Mouse (Mus musculus): ENCODE data around the gene Ccdc92.

Ccdc92 gene

GRCm38 (mm10) chr5:124862013-124862866, at the start of gene Ccdc92, which contains the start of gene Zfp664:
TSS of gene Ccdc92 (minus strand) at chr5:124862424.
TSS of gene Zfp664 (plus strand) at chr5:124862691.
- peak; percentile 99 for DNase-seq (ENCODE audit: low spot score)

DNA sequence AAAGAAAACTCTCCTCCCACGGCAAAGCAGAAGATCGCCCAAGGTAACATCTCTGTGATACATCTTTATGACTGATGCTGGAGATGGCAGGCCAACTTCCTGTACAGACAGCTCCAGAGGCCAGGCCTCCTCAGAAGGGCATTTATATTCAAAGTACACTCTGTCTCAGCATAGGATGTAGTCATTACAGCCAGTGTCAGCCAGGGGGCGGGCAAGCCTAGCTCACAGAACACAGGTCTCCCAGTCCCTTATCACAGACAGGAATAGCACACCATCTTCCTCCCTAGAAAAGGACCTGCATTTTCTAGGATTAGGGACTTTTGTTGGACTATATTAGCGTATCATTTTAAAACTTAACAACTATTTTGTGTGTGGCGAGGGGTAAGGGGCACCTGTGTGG, 46.6 kb upstream of the Ccdc92 start:
- peak; percentile 61 for DNase-seq (ENCODE audit: low spot score)

- DNase-seq (ENCODE audit: low spot score), result no peak
These were observed 44.7 kb upstream of the Ccdc92 start for GRCm38 (mm10) chr5:124906890-124907289.

GRCm38 (mm10) chr5:124903852-124904251, 41.6 kb upstream of the Ccdc92 start:
- no peak for DNase-seq (ENCODE audit: low spot score)

DNA sequence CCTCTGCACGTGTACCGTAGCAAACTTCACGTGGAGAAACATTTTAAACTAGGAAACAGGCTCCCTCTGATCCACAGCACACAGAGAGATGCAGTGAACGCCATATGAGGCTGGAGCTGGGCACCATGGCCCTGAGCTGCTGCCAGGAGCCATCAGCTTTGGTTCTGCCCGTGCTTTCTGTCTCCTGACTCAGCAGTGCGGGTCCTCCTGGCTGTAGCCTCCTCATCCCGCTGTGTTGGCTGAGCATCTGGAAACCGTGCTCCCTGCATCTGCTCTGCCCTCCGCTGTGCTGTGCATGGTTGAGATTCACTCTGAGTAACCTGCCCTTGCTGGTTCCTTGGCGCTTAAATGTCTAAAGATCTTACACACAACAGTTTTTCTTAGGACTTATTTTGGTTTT, 40.0 kb upstream of the Ccdc92 start:
- DNase-seq (ENCODE audit: low spot score), result no peak

GRCm38 (mm10) chr5:124901675-124902074, 39.5 kb upstream of the Ccdc92 start:
- DNase-seq (ENCODE audit: low spot score), result peak; percentile 71

- no peak for DNase-seq (ENCODE audit: low spot score)
These were observed 38.7 kb upstream of the Ccdc92 start for GRCm38 (mm10) chr5:124900738-124901490.

DNA sequence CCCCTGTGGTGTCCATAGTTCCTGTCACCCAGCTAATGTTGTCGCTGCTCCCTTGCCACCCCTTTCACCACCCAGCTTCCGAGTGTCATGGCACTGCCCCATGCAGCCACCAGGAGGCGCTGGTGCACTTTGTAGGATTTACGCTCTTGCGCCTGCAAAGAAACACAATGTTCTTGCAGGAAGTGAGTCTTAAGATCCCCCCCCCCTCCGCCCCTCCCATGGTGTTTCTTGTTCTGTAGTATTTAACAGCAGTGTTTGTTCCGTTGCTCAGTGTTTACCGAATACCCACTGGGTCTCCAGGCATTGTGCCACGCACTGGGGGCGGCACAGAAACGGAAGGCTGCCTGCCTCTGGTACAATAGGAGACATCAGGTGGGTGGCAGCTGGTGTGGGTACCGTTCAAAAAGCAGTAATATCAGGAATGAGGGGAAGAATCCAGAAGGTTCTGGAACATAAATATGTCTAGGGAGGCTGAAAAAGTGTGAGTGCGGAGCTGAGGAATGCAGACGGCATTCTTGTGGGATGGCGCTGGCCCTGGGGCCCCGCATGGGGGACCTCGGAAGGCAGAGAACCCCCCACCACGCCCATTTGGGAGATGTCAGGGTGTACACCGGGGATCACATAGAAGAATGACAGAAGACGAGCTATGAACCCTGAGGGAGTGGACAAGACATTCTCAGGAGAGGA, 37.9 kb upstream of the Ccdc92 start:
- DNase-seq (ENCODE audit: low spot score), result peak; percentile 83

- no peak for DNase-seq (ENCODE audit: low spot score)
These were observed 33.9 kb upstream of the Ccdc92 start for GRCm38 (mm10) chr5:124896135-124896534.

GRCm38 (mm10) chr5:124891921-124892370, 29.7 kb upstream of the Ccdc92 start:
- DNase-seq (ENCODE audit: low spot score), result no peak

- DNase-seq (ENCODE audit: low spot score), result no peak
These were observed 26.4 kb upstream of the Ccdc92 start for GRCm38 (mm10) chr5:124888661-124889060.

DNA sequence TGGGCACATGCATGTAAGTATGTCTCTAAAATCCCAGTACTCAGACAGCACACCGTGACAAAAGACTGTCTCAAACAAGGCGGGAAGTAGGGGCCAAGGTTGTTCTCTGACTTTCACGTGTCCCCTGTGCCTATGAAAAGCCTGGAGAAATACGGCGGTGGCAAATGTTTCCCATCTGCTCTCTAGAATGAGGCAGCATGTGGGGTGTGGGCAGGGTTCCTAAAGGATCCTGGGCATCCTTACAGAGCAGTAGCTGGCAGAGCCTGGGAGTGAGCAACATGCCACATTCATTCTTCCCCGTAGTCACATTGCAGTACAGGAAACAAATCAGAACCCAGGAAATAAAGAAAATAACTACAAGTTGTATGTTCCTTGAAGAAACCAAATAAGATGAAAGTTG, 21.7 kb upstream of the Ccdc92 start:
- no peak for DNase-seq (ENCODE audit: low spot score)

DNA sequence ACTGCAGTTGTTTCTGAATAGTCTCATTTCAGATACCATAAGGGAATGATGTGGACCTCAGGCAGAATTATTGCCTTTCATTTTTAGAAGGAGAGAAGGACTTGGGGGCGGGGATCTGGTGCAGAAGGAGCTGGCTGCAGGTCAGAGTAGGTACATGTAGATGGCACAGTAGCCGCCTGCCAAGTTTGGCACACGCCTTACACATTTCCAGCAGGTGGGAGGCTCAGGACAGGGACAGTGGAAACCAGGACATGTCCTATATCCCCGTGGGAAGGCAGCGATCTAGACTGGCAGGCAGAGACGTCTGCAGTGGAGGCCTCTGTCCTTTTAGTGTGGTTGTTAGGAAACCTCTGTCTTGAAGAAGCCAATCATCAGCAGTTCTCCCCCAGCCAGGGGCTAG, 17.6 kb upstream of the Ccdc92 start:
- no peak for DNase-seq (ENCODE audit: low spot score)

- DNase-seq (ENCODE audit: low spot score), result no peak
These were observed 17.0 kb upstream of the Ccdc92 start for GRCm38 (mm10) chr5:124879251-124879650.

DNA sequence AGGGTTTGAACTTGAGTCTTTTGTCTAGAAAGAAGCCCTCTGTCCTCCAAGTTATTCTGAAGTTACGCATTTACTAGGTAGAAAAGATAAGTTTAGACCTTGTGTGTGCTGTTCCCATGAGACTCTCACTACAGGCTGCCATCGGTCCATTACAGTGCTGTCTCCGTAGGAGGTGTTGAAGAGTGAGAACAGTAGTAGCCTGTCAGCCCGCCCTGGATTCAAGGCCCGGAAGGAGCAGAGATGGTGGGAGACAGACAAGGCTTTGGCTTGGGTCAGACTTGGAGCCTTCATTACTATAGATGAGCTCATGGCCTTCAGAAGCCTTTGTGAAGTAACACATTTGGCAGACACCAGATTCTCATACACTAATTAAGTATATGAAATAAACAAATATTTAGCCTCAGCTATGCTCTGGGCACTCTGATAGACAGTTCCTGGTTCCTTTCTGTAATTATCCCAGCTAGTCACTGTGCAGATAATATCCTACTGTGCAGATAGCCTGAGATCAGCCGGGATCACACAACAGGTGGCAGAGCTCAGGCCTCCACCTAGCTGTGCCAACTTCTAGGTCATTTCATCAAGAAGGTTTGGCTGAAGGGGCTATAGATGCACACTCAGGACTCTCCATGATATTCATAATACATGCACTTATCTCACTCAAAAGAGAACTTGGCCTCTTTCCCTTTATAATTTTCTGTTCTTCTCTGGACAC, 11.8 kb upstream of the Ccdc92 start:
- DNase-seq (ENCODE audit: low spot score), result no peak

GRCm38 (mm10) chr5:124873096-124873495, 10.9 kb upstream of the Ccdc92 start:
- no peak for DNase-seq (ENCODE audit: low spot score)

DNA sequence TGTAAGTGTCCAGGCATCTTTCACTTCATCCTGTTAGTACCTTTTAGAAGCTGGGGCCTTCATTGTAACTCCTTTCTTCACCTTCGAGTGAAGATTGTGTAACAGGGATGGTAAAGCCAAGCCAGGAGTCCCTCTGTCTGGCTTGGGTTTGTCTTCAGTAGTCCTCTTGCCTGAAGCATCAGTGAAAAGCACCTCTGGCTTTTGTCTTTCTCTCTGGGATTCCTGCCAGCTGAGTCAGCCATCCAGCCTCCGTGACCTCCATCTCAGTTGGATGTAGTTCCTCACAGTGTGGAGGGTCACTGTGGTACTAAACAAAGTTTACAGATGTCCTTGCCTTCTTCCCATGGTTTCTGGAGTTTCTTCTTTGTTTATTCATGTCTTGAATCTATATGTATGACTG, 9.8 kb upstream of the Ccdc92 start:
- peak; percentile 55 for DNase-seq (ENCODE audit: low spot score)

DNA sequence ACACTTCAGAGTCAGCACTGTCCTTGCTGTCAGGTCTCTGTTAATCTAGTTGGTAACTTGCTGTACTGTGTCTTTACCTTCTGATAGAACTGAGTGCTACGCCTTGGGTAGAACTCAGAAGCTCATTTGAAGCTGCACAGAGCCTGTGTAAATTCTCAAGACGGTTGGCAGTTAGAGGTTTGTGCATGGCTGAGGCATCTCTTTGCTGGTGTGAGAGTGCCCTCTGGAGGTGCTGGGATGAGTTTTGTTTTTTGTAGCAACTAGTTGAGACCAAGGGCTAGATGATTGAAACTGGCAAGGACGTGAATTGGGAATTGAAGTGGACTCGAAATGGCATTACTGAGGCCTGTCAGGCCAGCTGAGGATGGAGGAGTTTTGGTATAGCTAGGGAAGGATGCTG, 6.8 kb upstream of the Ccdc92 start:
- DNase-seq (ENCODE audit: low spot score), result peak; percentile 84

GRCm38 (mm10) chr5:124862871-124863741, 882 bp upstream of the Ccdc92 start:
- no peak for DNase-seq (ENCODE audit: low spot score)

DNA sequence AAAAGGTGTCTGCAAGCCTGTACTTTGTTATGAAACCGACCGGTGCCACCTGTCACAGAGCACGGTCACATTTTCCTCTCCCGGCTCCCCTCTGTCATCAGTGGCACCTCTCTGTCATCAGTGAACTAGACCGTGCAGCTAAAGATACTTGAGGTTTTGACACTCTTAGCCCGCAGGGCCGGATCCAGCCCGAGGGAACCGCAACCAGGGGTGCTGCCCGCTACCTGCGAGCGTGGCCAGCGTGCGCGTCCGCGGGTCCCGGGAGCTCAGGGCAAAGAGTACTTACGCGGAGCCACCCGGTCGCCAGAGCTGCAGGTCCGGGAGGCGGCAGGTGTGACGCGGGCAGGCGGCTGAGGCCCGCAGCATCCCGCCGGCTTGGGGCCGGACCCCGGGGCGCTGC, 761 bp downstream of the Ccdc92 start:
- DNase-seq (ENCODE audit: low spot score), result no peak

DNA sequence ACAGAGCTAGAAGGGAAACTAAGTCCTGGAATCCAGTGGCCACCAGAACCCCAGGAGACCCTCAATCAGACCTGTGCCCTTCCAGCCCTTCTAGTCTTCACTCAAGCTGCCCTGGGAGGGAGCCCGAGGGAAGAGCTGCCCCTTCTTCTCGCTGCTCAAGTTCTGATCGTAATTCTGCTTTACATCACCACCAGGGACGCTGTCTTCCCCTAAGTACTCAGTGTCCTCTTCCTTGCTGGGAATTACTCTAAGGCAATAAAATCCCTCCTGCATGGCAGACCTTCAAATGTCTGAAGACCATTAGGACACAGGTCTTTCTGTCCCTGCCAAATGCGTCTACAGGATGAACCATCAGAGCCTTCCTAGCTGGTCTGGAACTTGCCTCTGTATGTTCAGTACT, 2.2 kb downstream of the Ccdc92 start:
- no peak for DNase-seq (ENCODE audit: low spot score)
